Mouse (Mus musculus): ENCODE data around the gene Pitpna. TPM values are rescaled to one million over a fixed set of nuclear protein-coding genes. Genes with fewer than 3 reads are reported as not detected.
A peak's percentile ranks its signal among the peaks of the same experiment; 100 is the strongest.

Pitpna gene
- polyA plus RNA-seq, 1 experiment from 2014 or later: 136 TPM

DNA sequence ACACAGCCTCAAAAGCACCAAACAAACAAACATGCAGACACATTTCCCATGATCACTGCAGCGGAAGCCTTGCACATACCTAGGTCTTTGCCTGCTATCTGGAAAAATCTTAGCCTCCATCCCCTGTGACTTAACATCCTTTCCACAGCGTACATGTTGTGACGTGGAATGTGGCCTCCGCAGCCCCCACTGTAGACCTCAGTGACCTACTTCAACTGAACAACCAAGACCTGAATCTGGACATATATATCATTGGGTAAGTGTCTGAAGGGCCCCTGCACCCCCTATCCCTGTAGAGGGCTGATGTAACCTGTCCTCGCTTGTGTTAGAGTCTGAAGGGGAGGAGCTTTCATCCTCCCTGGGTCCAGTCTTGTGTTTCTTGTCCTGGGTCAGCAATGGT lies 45.0 kb downstream of the Pitpna start:
- H3K4me2 ChIP-seq (replicated peaks): no peak overlapping the region; the same call in 1 of the 2 replicates
- no peaks in the 10 kb centered on the region for H3K9me3 ChIP-seq (ENCODE audit: control insufficient read depth, low read length)
- ATAC-seq (ENCODE audit: low FRiP score): no peak
- H3K36me3 ChIP-seq (replicated peaks; ENCODE audit: control insufficient read depth, insufficient read depth): peaks cover 45% of the 10 kb centered on the region
- WGBS: 92% methylated on average over 5 of the region's 5 CpGs
- H3K4me3 ChIP-seq (replicated peaks; ENCODE audit: low read length): no peak overlapping the region
- H3K27ac ChIP-seq: no peak overlapping the region
- H3K27me3 ChIP-seq (ENCODE audit: control insufficient read depth, insufficient read depth, low read length): no peaks in the 10 kb centered on the region
- no peak overlapping the region for H3K9ac ChIP-seq
- no peak for DNase-seq (ENCODE audit: low spot score)
- H3K4me1 ChIP-seq (replicated peaks; ENCODE audit: control insufficient read depth, insufficient read depth, low read length): peaks cover 22% of the 10 kb centered on the region

DNA sequence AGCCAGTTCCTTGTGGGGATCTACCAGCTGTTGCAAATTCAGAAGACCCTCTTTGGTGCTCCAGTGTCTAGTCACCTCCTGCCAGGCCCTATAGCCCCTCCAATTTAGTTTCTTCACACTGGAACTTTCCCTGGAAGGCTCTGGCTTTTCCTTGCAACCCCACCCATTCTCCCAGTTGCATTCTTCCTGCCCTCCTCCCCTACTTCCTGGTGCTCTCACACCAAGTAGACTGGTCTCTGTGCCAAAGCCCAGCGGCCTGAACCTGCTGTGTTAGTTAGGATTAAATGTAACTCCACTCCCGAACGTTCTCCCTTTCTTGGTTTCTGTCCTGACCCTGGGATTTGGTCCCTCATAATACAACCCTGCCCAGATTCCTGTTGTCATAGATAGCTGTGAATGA lies 46.9 kb downstream of the Pitpna start:
- H3K27ac ChIP-seq: no peak overlapping the region
- H3K9ac ChIP-seq: no peak overlapping the region
- no peak overlapping the region for H3K4me2 ChIP-seq (replicated peaks)
- H3K36me3 ChIP-seq (replicated peaks; ENCODE audit: control insufficient read depth, insufficient read depth): peaks cover 37% of the 10 kb centered on the region
- ATAC-seq (ENCODE audit: low FRiP score) (no peak), DNase-seq (ENCODE audit: low spot score) (no peak)
- H3K4me1 ChIP-seq (replicated peaks; ENCODE audit: control insufficient read depth, insufficient read depth, low read length): peaks cover 20% of the 10 kb centered on the region
- WGBS: 81% methylated on average over 3 of the region's 3 CpGs
- H3K27me3 ChIP-seq (ENCODE audit: control insufficient read depth, insufficient read depth, low read length): no peaks in the 10 kb centered on the region
- H3K9me3 ChIP-seq (ENCODE audit: control insufficient read depth, low read length): no peaks in the 10 kb centered on the region
- no peak overlapping the region for H3K4me3 ChIP-seq (replicated peaks; ENCODE audit: low read length)

DNA sequence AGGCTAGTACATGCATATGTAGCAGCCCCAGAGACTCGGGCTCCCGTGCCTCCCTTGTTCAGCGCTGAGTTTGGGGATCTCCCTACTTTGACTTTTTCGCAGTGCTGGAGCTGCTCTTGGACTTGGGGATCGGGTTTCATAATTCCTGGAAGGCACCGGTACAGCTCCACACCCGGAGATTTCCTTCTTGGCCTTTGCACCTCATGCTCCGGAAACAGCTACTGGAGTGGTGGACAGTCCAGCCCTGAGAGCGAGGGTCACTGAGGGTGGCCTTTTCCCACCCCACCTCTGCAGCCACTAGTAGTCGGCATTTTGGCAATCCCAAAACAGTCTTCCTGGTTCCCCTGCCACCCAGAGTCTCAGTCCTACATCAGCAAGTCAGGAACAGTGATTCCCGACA lies 47.4 kb downstream of the Pitpna start:
- H3K27me3 ChIP-seq (ENCODE audit: control insufficient read depth, insufficient read depth, low read length): no peaks in the 10 kb centered on the region
- no peak for ATAC-seq (ENCODE audit: low FRiP score)
- H3K27ac ChIP-seq: no peak overlapping the region
- no peak overlapping the region for H3K9ac ChIP-seq
- peaks cover 37% of the 10 kb centered on the region for H3K36me3 ChIP-seq (replicated peaks; ENCODE audit: control insufficient read depth, insufficient read depth)
- H3K4me3 ChIP-seq (replicated peaks; ENCODE audit: low read length): no peak overlapping the region
- no peak overlapping the region for H3K4me2 ChIP-seq (replicated peaks)
- H3K9me3 ChIP-seq (ENCODE audit: control insufficient read depth, low read length): no peaks in the 10 kb centered on the region
- WGBS: 83% methylated on average over 11 of the region's 11 CpGs
- no peak for DNase-seq (ENCODE audit: low spot score)
- peaks cover 15% of the 10 kb centered on the region for H3K4me1 ChIP-seq (replicated peaks; ENCODE audit: control insufficient read depth, insufficient read depth, low read length)

DNA sequence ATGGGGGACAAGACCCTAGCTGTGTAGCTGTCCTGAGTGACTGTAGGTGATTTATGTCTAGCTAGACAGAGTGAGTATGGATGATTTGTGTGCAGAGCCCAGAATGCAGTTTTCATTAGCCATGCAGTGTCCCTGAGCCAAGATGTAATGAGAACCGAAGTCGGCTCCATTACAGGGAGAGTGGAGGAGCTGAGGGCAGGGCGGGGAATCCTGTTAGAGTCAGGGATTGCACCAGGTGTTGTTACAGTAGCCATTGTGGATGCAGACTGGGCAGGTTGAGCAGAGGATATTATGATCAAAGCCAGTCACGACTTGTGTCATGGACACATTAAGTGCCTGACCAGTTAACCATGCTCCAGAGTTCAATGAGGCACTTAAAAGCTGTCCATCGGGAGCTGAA lies 55.4 kb downstream of the Pitpna start:
- no peak overlapping the region for H3K27ac ChIP-seq
- H3K4me1 ChIP-seq (replicated peaks; ENCODE audit: control insufficient read depth, insufficient read depth, low read length): 0 out of 2 replicates have a peak, but pooled peaks cover 4% of the 10 kb centered on the region
- H3K36me3 ChIP-seq (replicated peaks; ENCODE audit: control insufficient read depth, insufficient read depth): peaks cover 15% of the 10 kb centered on the region
- H3K27me3 ChIP-seq (ENCODE audit: control insufficient read depth, insufficient read depth, low read length): no peaks in the 10 kb centered on the region
- no peak overlapping the region for H3K9ac ChIP-seq
- no peak overlapping the region for H3K4me3 ChIP-seq (replicated peaks; ENCODE audit: low read length)
- ATAC-seq (ENCODE audit: low FRiP score) (no peak), DNase-seq (ENCODE audit: low spot score) (no peak)
- no peaks in the 10 kb centered on the region for H3K9me3 ChIP-seq (ENCODE audit: control insufficient read depth, low read length)
- H3K4me2 ChIP-seq (replicated peaks): no peak overlapping the region
- WGBS: 82% methylated on average over 5 of the region's 5 CpGs

DNA sequence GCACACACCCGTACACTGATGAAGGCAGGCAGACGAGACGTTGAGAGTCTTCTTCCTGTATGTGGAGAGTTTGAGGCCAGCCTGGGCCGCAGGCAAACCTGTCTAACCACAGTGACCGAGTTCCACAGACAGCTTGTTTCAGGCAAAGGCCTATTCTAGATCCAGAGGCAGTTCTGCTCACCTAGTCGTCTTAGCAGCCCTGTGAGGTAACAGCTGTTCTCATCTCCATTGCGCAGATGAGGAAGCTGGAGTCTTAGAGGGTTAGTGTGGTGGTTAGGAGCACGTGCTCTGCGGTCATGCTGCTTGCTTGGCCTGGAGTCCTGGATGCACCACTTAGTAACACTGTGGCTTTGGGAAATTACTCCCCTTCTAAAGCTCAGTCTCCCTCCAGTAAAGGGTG lies 56.8 kb downstream of the Pitpna start:
- WGBS: 93% methylated on average over 9 of the region's 9 CpGs
- H3K36me3 ChIP-seq (replicated peaks; ENCODE audit: control insufficient read depth, insufficient read depth): peaks cover 8% of the 10 kb centered on the region
- no peak overlapping the region for H3K9ac ChIP-seq

DNA sequence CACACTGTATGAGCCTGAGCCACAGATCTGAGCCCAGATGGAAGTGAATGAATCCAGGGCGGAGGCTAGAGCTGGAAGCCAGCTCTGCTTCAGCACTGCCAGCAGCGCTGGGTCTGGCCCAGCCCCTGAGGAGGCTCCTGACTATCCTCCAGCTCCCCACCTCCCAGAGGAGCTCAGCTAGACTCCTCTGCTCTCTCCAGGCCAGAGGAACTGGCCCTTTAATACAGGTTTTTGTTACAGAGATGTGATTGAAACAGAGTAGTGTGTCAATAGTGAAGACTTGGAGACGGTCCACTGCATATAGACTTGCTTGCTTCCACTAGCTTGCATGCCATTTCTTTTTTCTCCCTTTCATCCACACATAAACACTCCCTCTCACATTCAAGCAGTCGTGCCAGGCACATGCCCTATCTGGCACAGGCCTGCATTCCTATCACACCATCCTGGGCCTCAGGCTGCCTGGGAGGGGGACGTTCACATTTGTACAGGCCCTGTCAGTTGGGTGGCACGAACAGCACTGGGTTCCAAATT lies 59.8 kb downstream of the Pitpna start:
- Histone ChIP-seq H3K4me3 (replicated peaks; ENCODE audit: low read length) (no peak overlapping the region), H3K27me3 (ENCODE audit: control insufficient read depth, insufficient read depth, low read length) (0 out of 2 replicates have a peak, but pooled peaks cover 1% of the 10 kb centered on the region), H3K9me3 (ENCODE audit: control insufficient read depth, low read length) (no peaks in the 10 kb centered on the region), H3K4me2 (replicated peaks) (no peak overlapping the region), H3K27ac (no peak overlapping the region), H3K36me3 (replicated peaks; ENCODE audit: control insufficient read depth, insufficient read depth) (peaks cover 8% of the 10 kb centered on the region), H3K4me1 (replicated peaks; ENCODE audit: control insufficient read depth, insufficient read depth, low read length) (0 out of 2 replicates have a peak, but pooled peaks cover 4% of the 10 kb centered on the region), H3K9ac (no peak overlapping the region)
- 59% methylated on average over 6 of the region's 6 CpGs for WGBS
- DNase-seq (ENCODE audit: low spot score) (no peak), ATAC-seq (ENCODE audit: low FRiP score) (peak; percentile 69)

More for the DNA sequence above, 56.8 kb downstream of the Pitpna start:
- ATAC-seq (ENCODE audit: low FRiP score) (no peak), DNase-seq (ENCODE audit: low spot score) (no peak)
- H3K27ac ChIP-seq: no peak overlapping the region
- H3K9me3 ChIP-seq (ENCODE audit: control insufficient read depth, low read length): no peaks in the 10 kb centered on the region
- H3K27me3 ChIP-seq (ENCODE audit: control insufficient read depth, insufficient read depth, low read length): no peaks in the 10 kb centered on the region
- no peak overlapping the region for H3K4me3 ChIP-seq (replicated peaks; ENCODE audit: low read length)
- H3K4me2 ChIP-seq (replicated peaks): no peak overlapping the region
- H3K4me1 ChIP-seq (replicated peaks; ENCODE audit: control insufficient read depth, insufficient read depth, low read length): 0 out of 2 replicates have a peak, but pooled peaks cover 4% of the 10 kb centered on the region

DNA sequence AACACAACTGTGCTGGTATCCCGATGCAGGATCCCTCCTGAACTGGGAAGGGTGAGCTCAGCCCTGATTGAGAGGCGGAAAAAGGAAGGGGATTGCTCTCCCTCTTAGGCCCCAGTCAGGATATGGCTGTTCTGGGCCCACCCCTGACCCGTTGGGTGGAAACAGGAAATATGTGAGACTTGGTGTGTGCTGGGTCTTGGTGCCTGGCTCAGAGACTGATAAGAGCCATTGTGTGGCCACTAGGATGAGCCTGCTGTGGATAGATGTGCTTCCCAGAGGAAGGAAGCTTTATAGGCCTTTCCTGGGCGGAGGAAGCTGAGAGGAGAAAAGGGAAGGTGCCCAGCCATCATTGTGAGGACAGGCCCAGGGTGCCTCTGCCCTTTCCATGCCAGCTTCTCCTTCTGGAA lies 61.3 kb downstream of the Pitpna start:
- H3K27me3 ChIP-seq (ENCODE audit: control insufficient read depth, insufficient read depth, low read length): peaks cover 15% of the 10 kb centered on the region
- no peak overlapping the region for H3K27ac ChIP-seq
- no peak overlapping the region for H3K9ac ChIP-seq
- H3K4me2 ChIP-seq (replicated peaks): no peak overlapping the region
- no peak overlapping the region for H3K4me3 ChIP-seq (replicated peaks; ENCODE audit: low read length)
- DNase-seq (ENCODE audit: low spot score): no peak
- 77% methylated on average over 4 of the region's 4 CpGs for WGBS
- H3K4me1 ChIP-seq (replicated peaks; ENCODE audit: control insufficient read depth, insufficient read depth, low read length): peaks cover 14% of the 10 kb centered on the region; the same call in 1 of the 2 replicates
- H3K9me3 ChIP-seq (ENCODE audit: control insufficient read depth, low read length): no peaks in the 10 kb centered on the region
- ATAC-seq (ENCODE audit: low FRiP score): no peak
- H3K36me3 ChIP-seq (replicated peaks; ENCODE audit: control insufficient read depth, insufficient read depth): peaks cover 4% of the 10 kb centered on the region

DNA sequence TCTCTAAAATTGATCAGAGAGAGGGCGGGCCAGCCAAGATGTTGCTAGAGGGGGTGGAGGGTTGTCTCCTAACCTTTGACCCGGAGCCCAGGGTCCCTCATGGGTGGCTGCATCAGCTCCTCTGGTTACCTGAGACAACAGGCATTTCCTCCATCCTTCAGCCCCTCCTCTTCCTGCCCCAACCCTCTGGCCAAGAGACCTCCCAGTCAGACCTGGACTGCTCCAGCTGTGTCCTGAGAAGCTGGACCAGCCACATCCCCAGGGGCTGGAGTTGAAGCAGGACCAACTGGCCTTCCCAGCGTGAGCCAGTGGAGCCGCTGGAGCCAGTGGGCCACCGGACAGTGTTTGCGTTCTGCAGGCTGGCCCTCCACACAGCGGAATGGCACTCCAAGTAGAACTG lies 62.4 kb downstream of the Pitpna start, which contains the start of gene Myo1c:
Myo1c (plus strand) TSS at position 194 of the 400 bp plus-strand sequence.
- 82% methylated on average over 7 of the region's 7 CpGs for WGBS
- H3K4me1 ChIP-seq (replicated peaks; ENCODE audit: control insufficient read depth, insufficient read depth, low read length): peaks cover 18% of the 10 kb centered on the region; the same call in 1 of the 2 replicates
- no peak for DNase-seq (ENCODE audit: low spot score)

DNA sequence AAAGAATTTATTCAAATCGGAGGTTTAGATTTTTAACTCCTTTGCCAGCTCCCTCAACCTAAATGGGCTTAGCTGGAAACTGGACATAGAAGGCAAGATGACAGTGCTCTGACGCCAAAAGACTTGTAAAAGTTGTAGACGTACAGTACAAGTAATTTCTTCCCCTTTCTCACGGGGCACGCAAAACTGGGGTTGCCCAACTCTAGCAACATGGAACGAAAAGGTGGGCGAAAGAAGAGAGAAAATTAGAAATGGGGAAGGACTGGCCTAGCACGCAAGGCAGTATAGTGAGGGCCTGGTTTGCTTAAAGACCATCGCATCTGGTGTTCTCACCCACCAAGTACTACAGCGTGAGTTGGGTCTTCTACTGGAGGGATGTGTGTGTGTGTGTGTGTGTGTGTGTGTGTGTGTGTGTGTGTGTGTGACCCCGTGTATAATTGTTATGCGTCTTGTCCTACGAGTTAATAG lies 63.1 kb downstream of the Pitpna start:
- H3K36me3 ChIP-seq (replicated peaks; ENCODE audit: control insufficient read depth, insufficient read depth): no peaks in the 10 kb centered on the region
- H3K27ac ChIP-seq: no peak overlapping the region
- ATAC-seq (ENCODE audit: low FRiP score) (no peak), DNase-seq (ENCODE audit: low spot score) (no peak)
- H3K4me2 ChIP-seq (replicated peaks): peak overlapping the region; percentile 79
- H3K9ac ChIP-seq: peak overlapping the region; percentile 73
- H3K9me3 ChIP-seq (ENCODE audit: control insufficient read depth, low read length): no peaks in the 10 kb centered on the region
- H3K4me1 ChIP-seq (replicated peaks; ENCODE audit: control insufficient read depth, insufficient read depth, low read length): peaks cover 19% of the 10 kb centered on the region; the same call in 1 of the 2 replicates
- H3K27me3 ChIP-seq (ENCODE audit: control insufficient read depth, insufficient read depth, low read length): peaks cover 27% of the 10 kb centered on the region
- WGBS: 47% methylated on average over 13 of the region's 13 CpGs
- peak overlapping the region; percentile 49 for H3K4me3 ChIP-seq (replicated peaks; ENCODE audit: low read length)

More for the DNA sequence above, 62.4 kb downstream of the Pitpna start, which contains the start of gene Myo1c:
- H3K4me2 ChIP-seq (replicated peaks): peak within 1 kb of the TSS; percentile 79
- no peaks in the 10 kb centered on the region for H3K9me3 ChIP-seq (ENCODE audit: control insufficient read depth, low read length)
- peak within 1 kb of the TSS; percentile 49 for H3K4me3 ChIP-seq (replicated peaks; ENCODE audit: low read length)
- H3K27me3 ChIP-seq (ENCODE audit: control insufficient read depth, insufficient read depth, low read length): peaks cover 26% of the 10 kb centered on the region
- no peak within 1 kb of the TSS for H3K27ac ChIP-seq
- no peak for ATAC-seq (ENCODE audit: low FRiP score)
- peak within 1 kb of the TSS; percentile 73 for H3K9ac ChIP-seq
- no peaks in the 10 kb centered on the region for H3K36me3 ChIP-seq (replicated peaks; ENCODE audit: control insufficient read depth, insufficient read depth)
